Mouse (Mus musculus): ENCODE results near the gene Sp100.

Sp100 gene

GRCm38 (mm10) chr1:85746511-85746910, 96.7 kb downstream of the Sp100 start:
- no peak for DNase-seq (ENCODE audit: low spot score)

- no peak for DNase-seq (ENCODE audit: low spot score)
These were observed 100.0 kb downstream of the Sp100 start for GRCm38 (mm10) chr1:85749829-85750228.

GRCm38 (mm10) chr1:85750650-85751049, 100.9 kb downstream of the Sp100 start:
- DNase-seq (ENCODE audit: low spot score) = no peak

GRCm38 (mm10) chr1:85751494-85751893, 101.7 kb downstream of the Sp100 start:
- no peak for DNase-seq (ENCODE audit: low spot score)

GRCm38 (mm10) chr1:85751932-85752680, 102.3 kb downstream of the Sp100 start:
- DNase-seq (ENCODE audit: low spot score) = no peak

- no peak for DNase-seq (ENCODE audit: low spot score)
These were observed 107.9 kb downstream of the Sp100 start for GRCm38 (mm10) chr1:85757531-85758230.

DNA sequence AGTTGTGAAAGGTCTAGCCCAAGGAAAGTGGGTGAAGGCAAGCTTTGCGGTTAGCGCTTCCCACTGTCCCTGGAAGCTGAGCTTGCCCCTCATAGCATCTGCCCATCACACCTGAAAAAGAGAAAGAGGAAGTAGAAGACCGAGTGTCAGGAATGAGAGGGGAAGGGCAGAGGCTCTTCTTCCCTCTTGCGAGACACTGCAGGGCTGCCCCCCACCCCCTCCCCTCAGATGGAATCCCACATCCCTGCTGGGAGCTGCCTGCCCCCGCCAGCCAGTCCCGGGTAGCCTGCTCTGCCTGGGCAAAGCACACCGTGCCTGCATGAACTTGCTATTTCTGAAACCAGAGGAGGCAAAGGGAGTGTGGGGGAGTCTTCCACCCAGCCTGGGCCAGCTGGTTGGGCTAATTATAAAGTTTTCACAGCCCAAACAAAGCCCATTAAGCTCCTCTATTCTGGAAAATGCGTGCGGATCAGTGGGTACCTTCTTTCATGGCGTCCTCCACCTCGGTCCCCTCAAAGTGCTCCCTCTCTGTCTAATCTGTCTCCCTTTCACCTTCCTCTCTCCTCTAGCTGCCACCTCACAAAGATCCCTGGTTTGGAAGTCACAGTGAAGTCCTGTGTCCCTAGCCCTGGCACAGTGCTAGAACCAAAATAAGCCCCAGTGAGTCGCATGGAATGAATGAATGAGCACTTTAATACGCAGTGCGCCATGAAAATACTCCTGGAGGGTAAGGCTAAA, 108.6 kb downstream of the Sp100 start:
- DNase-seq (ENCODE audit: low spot score) = no peak

GRCm38 (mm10) chr1:85758969-85759293, 109.1 kb downstream of the Sp100 start:
- DNase-seq (ENCODE audit: low spot score) = no peak
